Mouse (Mus musculus) lung, postnatal 0 days (tissue): ENCODE results near the gene Ccdc85b. TPM values are rescaled to one million over a fixed set of nuclear protein-coding genes. Genes with fewer than 3 reads are reported as not detected.

Experiments used
- ATAC-seq: fragments of 200-750 bp; cut with Nextera tagmentation; 2 replicates; pipeline ENCODE4 v1.8.0; 2017; ENCODE audit warnings: moderate library complexity
- DNase-seq: peaks from one replicate; pipeline ENCODE4 v3.0.0-alpha.2; 2016; ENCODE audit warnings: low spot score
- H3K27ac ChIP-seq: fragments of 300-500 bp; sonication (generic); 2 replicates; pipeline ENCODE4 v1.5.1; 2014; ENCODE audit warnings: antibody characterized with exemption, mild to moderate bottlenecking, low read length, mixed read lengths
- H3K27me3 ChIP-seq: fragments of 300-500 bp; sonication (generic); replicated peaks from 2 replicates; pipeline ENCODE4 v1.6.1; 2014; ENCODE audit warnings: low read length, mixed read lengths; ENCODE audit not compliant: insufficient read depth
- H3K36me3 ChIP-seq: fragments of 300-500 bp; sonication (generic); 2 replicates; pipeline ENCODE4 v1.6.1; 2014; ENCODE audit warnings: low read length, mixed read lengths; ENCODE audit not compliant: insufficient read depth
- H3K4me1 ChIP-seq: fragments of 300-500 bp; sonication (generic); 2 replicates; pipeline ENCODE4 v1.6.1; 2014; ENCODE audit warnings: antibody characterized with exemption, low read depth, low read length, mixed read lengths; ENCODE audit not compliant: insufficient read depth
- H3K4me2 ChIP-seq: fragments of 300-500 bp; sonication (generic); replicated peaks from 2 replicates; pipeline ENCODE4 v1.6.1; 2014; ENCODE audit warnings: low read depth, mild to moderate bottlenecking, low read length, moderate library complexity, mixed read lengths
- H3K4me3 ChIP-seq: fragments of 300-500 bp; sonication (generic); 2 replicates; pipeline ENCODE4 v1.5.1; 2014; ENCODE audit warnings: low read depth, low read length
- H3K9ac ChIP-seq: fragments of 300-500 bp; sonication (generic); replicated peaks from 2 replicates; pipeline ENCODE4 v1.6.1; 2014; ENCODE audit warnings: low read depth, mild to moderate bottlenecking
- H3K9me3 ChIP-seq: fragments of 300-500 bp; sonication (generic); 2 replicates; pipeline ENCODE4 v1.6.1; 2016; ENCODE audit warnings: low read length, mixed read lengths
- CTCF ChIP-seq: IDR thresholded peaks from 2 replicates; pipeline ENCODE4 v1.5.1; 2016; ENCODE audit warnings: antibody characterized with exemption, mild to moderate bottlenecking
- EP300 ChIP-seq: IDR thresholded peaks from 2 replicates; pipeline ENCODE4 v1.6.1; 2016; ENCODE audit warnings: antibody characterized with exemption, mild to moderate bottlenecking, control low read depth
- WGBS: fragments of 180-500 bp; shearing (Covaris S2); extraction: QIAGEN DNeasy Blood & Tissue Kit; methylation state at CpG from one replicate; pipeline ENCODE4 v1.1.7; 2014; 5-methylcytosine and 5-hydroxymethylcytosine counted together
- polyA plus RNA-seq: library from polyadenylated mRNA; unstranded; fragments of >200 nt; fragmentation: Nextera tagmentation; extraction: Ambion mirVana; gene quantifications from 2 replicates; pipeline ENCODE4 v1.2.1, GENCODE M21; 2015

Ccdc85b gene
- polyA plus RNA-seq, 1 experiment from 2014 or later: 14.4 TPM

GRCm38 (mm10) chr19:5429219-5429618, 28.5 kb downstream of the Ccdc85b start:
- 66% methylated on average over 4 of the region's 4 CpGs for WGBS
- no peak for DNase-seq
- no peak for ATAC-seq

DNA sequence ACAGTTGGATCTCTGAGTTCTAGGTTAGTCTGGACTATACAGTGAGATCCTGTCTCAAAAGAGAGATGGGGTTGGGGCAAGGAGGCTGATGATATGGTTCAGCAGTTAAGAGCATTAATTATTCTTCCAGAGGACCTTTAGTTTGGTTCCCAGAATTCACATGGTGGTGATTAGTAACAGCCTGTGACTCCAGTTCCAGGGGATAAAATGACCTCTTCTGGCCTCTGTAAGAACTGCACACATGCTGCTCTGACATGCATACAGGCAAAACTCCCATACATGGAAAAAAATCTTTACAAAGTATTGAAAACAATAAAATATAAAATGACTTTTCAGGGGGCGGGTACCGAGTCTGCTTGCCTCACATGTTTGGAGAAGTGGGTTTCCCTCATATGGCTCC, 29.6 kb downstream of the Ccdc85b start:
- ATAC-seq (no peak), DNase-seq (peak; percentile 80)
- Histone ChIP-seq H3K4me1 (peaks cover 20% of the 10 kb centered on the region), H3K36me3 (peaks cover 4% of the 10 kb centered on the region; the same call in 1 of the 2 replicates), H3K27ac (no peak overlapping the region), H3K4me3 (no peak overlapping the region), H3K9ac (no peak overlapping the region), H3K9me3 (no peaks in the 10 kb centered on the region), H3K4me2 (no peak overlapping the region), H3K27me3 (no peaks in the 10 kb centered on the region)
- TF ChIP-seq EP300: no peak
- peak; percentile 69 for TF ChIP-seq CTCF
- WGBS: 80% methylated on average over 2 of the region's 2 CpGs

More at GRCm38 (mm10) chr19:5429219-5429618, 28.5 kb downstream of the Ccdc85b start:
- no peak overlapping the region for H3K4me2 ChIP-seq
- peaks cover 4% of the 10 kb centered on the region; the same call in 1 of the 2 replicates for H3K36me3 ChIP-seq
- H3K9ac ChIP-seq: no peak overlapping the region
- no peak for TF ChIP-seq CTCF
- no peak for TF ChIP-seq EP300
- H3K27me3 ChIP-seq: no peaks in the 10 kb centered on the region
- H3K9me3 ChIP-seq: no peaks in the 10 kb centered on the region
- no peak overlapping the region for H3K27ac ChIP-seq
- H3K4me1 ChIP-seq: peaks cover 22% of the 10 kb centered on the region; the same call in 1 of the 2 replicates
- H3K4me3 ChIP-seq: no peak overlapping the region

- H3K27me3 ChIP-seq: no peaks in the 10 kb centered on the region
- 86% methylated on average over 13 of the region's 13 CpGs for WGBS
- no peaks in the 10 kb centered on the region for H3K9me3 ChIP-seq
- no peak overlapping the region for H3K9ac ChIP-seq
- H3K36me3 ChIP-seq: peaks cover 10% of the 10 kb centered on the region; the same call in 1 of the 2 replicates
- peaks cover 23% of the 10 kb centered on the region for H3K4me1 ChIP-seq
- no peak overlapping the region for H3K4me3 ChIP-seq
- TF ChIP-seq EP300 (no peak), CTCF (no peak)
- H3K4me2 ChIP-seq: peak overlapping the region; percentile 60; the same call in 1 of the 2 replicates
- no peak overlapping the region for H3K27ac ChIP-seq
- no peak for ATAC-seq
- DNase-seq: no peak
Observed at GRCm38 (mm10) chr19:5426640-5427290, 30.9 kb downstream of the Ccdc85b start.

DNA sequence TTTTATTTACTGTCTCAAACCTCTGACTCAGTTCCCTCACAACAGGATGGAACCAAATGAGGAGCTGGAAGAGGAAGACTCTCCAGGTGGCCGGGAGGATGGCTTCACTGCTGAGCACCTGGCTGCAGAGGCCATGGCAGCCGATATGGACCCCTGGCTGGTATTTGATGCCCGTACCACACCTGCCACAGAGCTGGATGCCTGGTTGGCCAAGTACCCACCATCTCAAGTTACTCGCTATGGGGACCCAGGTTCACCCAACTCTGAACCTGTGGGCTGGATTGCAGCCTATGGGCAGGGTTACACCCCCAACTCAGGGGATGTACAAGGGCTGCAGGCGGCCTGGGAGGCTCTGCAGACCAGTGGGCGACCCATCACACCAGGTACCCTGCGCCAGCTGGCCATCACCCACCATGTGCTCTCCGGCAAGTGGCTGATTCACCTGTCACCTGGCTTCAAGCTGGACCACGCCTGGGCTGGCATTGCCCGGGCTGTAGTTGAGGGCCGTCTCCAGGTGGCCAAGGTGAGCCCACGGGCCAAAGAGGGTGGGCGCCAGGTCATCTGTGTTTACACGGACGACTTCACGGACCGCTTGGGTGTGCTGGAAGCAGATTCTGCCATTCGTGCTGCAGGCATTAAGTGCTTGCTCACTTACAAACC, 31.7 kb downstream of the Ccdc85b start:
- peak overlapping the region; percentile 82 for H3K9ac ChIP-seq
- peak overlapping the region; percentile 98 for H3K27ac ChIP-seq
- H3K27me3 ChIP-seq: no peaks in the 10 kb centered on the region
- peak overlapping the region; percentile 92 for H3K4me3 ChIP-seq
- H3K9me3 ChIP-seq: no peaks in the 10 kb centered on the region
- no peak for DNase-seq
- 79% methylated on average over 18 of the region's 18 CpGs for WGBS
- no peak for ATAC-seq
- peaks cover 11% of the 10 kb centered on the region; the same call in 1 of the 2 replicates for H3K36me3 ChIP-seq
- H3K4me1 ChIP-seq: peaks cover 25% of the 10 kb centered on the region
- H3K4me2 ChIP-seq: peak overlapping the region; percentile 60
- TF ChIP-seq CTCF (no peak), EP300 (no peak)

- Histone ChIP-seq H3K27ac (peak within 1 kb of the TSS; percentile 98), H3K9me3 (no peaks in the 10 kb centered on the region), H3K36me3 (peaks cover 12% of the 10 kb centered on the region; the same call in 1 of the 2 replicates), H3K27me3 (no peaks in the 10 kb centered on the region), H3K4me3 (peak within 1 kb of the TSS; percentile 92), H3K4me1 (peaks cover 25% of the 10 kb centered on the region), H3K4me2 (peak within 1 kb of the TSS; percentile 74), H3K9ac (peak within 1 kb of the TSS; percentile 89)
- WGBS: 2% methylated on average over 54 of the region's 87 CpGs
- ATAC-seq (peak; percentile 90), DNase-seq (peak; percentile 99)
- TF ChIP-seq EP300 (peak; percentile 31; the same call in 1 of the 2 replicates), CTCF (no peak)
Observed at GRCm38 (mm10) chr19:5424782-5425741, 32.6 kb downstream of the Ccdc85b start, which contains the start of the genes Drap1 and AI837181. Gene Drap1 (minus strand): TSS chr19:5424979. Gene AI837181 (plus strand): TSS chr19:5425144.
